Mouse (Mus musculus): ENCODE data around the gene Irs1.

The Irs1 gene

GRCm38 (mm10) chr1:82257457-82257856 lies 33.8 kb downstream of the Irs1 start:
- no peak for DNase-seq (ENCODE audit: low read depth, low spot score)

GRCm38 (mm10) chr1:82253789-82254445 lies 37.3 kb downstream of the Irs1 start:
- DNase-seq (ENCODE audit: low read depth, low spot score): peak; percentile 23

GRCm38 (mm10) chr1:82247221-82247951 lies 43.8 kb downstream of the Irs1 start:
- no peak for DNase-seq (ENCODE audit: low read depth, low spot score)

- no peak for DNase-seq (ENCODE audit: low read depth, low spot score)
These were observed 46.2 kb downstream of the Irs1 start for GRCm38 (mm10) chr1:82245002-82245401.

GRCm38 (mm10) chr1:82243260-82243825 lies 47.9 kb downstream of the Irs1 start:
- DNase-seq (ENCODE audit: low read depth, low spot score): peak; percentile 85

GRCm38 (mm10) chr1:82239409-82240201 lies 51.6 kb downstream of the Irs1 start:
- no peak for DNase-seq (ENCODE audit: low read depth, low spot score)

- no peak for DNase-seq (ENCODE audit: low read depth, low spot score)
These were observed 53.0 kb downstream of the Irs1 start for GRCm38 (mm10) chr1:82238245-82238644.

- no peak for DNase-seq (ENCODE audit: low read depth, low spot score)
These were observed 55.6 kb downstream of the Irs1 start for GRCm38 (mm10) chr1:82235455-82236104.

- DNase-seq (ENCODE audit: low read depth, low spot score): no peak
These were observed 56.6 kb downstream of the Irs1 start for GRCm38 (mm10) chr1:82234616-82235015.

GRCm38 (mm10) chr1:82232812-82233211 lies 58.4 kb downstream of the Irs1 start, which contains the start of gene Gm9747:
Gm9747 (plus strand) TSS chr1:82233112.
- DNase-seq (ENCODE audit: low read depth, low spot score): no peak

GRCm38 (mm10) chr1:82228841-82229240 lies 62.4 kb downstream of the Irs1 start:
- DNase-seq (ENCODE audit: low read depth, low spot score): peak; percentile 53

GRCm38 (mm10) chr1:82223042-82223795 lies 68.0 kb downstream of the Irs1 start:
- DNase-seq (ENCODE audit: low read depth, low spot score): no peak

- DNase-seq (ENCODE audit: low read depth, low spot score): no peak
These were observed 69.8 kb downstream of the Irs1 start for GRCm38 (mm10) chr1:82221462-82221861.

- peak; percentile 36 for DNase-seq (ENCODE audit: low read depth, low spot score)
These were observed 70.4 kb downstream of the Irs1 start for GRCm38 (mm10) chr1:82220673-82221396.

- no peak for DNase-seq (ENCODE audit: low read depth, low spot score)
These were observed 83.7 kb downstream of the Irs1 start for GRCm38 (mm10) chr1:82207511-82207910.

- no peak for DNase-seq (ENCODE audit: low read depth, low spot score)
These were observed 90.6 kb downstream of the Irs1 start for GRCm38 (mm10) chr1:82200636-82201035.

GRCm38 (mm10) chr1:82199918-82200317 lies 91.3 kb downstream of the Irs1 start:
- DNase-seq (ENCODE audit: low read depth, low spot score): peak; percentile 67

- DNase-seq (ENCODE audit: low read depth, low spot score): no peak
These were observed 99.6 kb downstream of the Irs1 start for GRCm38 (mm10) chr1:82191579-82191978.

GRCm38 (mm10) chr1:82189516-82189915 lies 101.7 kb downstream of the Irs1 start:
- DNase-seq (ENCODE audit: low read depth, low spot score): peak; percentile 90
